Mouse (Mus musculus) liver, adult 2 months (tissue): ENCODE data around the gene Rab11fip3. TPM values are rescaled to one million over a fixed set of nuclear protein-coding genes. Genes with fewer than 3 reads are reported as not detected.
A peak's percentile ranks its signal among the peaks of the same experiment; 100 is the strongest.
"Not testable (repeated sequence)": the region's sequence is repeated elsewhere in the genome, so short reads cannot be mapped to it uniquely, and the experiment has no call there.

Experiments used
- DNase-seq: peaks from one replicate; pipeline ENCODE4 v3.0.0-alpha.2; 2011; ENCODE audit warnings: low read depth, low spot score; ENCODE audit errors: extremely low read depth
- H3K27ac ChIP-seq: fragments of 200-500 bp; replicated peaks from 2 replicates; pipeline ENCODE4 v1.5.1; 2012; ENCODE audit warnings: low read depth, mild to moderate bottlenecking, control low read depth, inconsistent platforms, low read length; ENCODE audit not compliant: insufficient read depth
- H3K27me3 ChIP-seq: fragments of 200-500 bp; 2 replicates; pipeline ENCODE4 v1.6.1; 2012; ENCODE audit warnings: mild to moderate bottlenecking, moderate library complexity, low read length, inconsistent platforms; ENCODE audit not compliant: control insufficient read depth, insufficient read depth
- H3K36me3 ChIP-seq: fragments of 200-500 bp; 2 replicates; pipeline ENCODE4 v1.6.1; 2012; ENCODE audit warnings: low read length, inconsistent platforms; ENCODE audit not compliant: control insufficient read depth, insufficient read depth
- H3K4me1 ChIP-seq: fragments of 200-500 bp; 2 replicates; pipeline ENCODE4 v1.6.1; 2011; ENCODE audit warnings: low read length; ENCODE audit not compliant: control insufficient read depth, insufficient read depth
- H3K4me3 ChIP-seq: fragments of 200-500 bp; 2 replicates; pipeline ENCODE4 v1.5.1; 2011; ENCODE audit warnings: low read depth, mild to moderate bottlenecking, control low read depth, low read length, moderate library complexity; ENCODE audit not compliant: insufficient read depth
- H3K79me2 ChIP-seq: fragments of 200-500 bp; 2 replicates; pipeline ENCODE4 v1.6.1; 2012; ENCODE audit warnings: inconsistent platforms, mild to moderate bottlenecking, low read length, moderate library complexity; ENCODE audit not compliant: control insufficient read depth, insufficient read depth
- H3K9ac ChIP-seq: fragments of 200-500 bp; 2 replicates; pipeline ENCODE4 v1.6.1; 2012; ENCODE audit warnings: low read depth, mild to moderate bottlenecking, control low read depth, inconsistent platforms, low read length
- CTCF ChIP-seq: fragments of 200-500 bp; IDR thresholded peaks from 2 replicates; pipeline ENCODE4 v1.5.1; 2011; ENCODE audit warnings: low read depth, low read length, control low read depth
- POLR2A ChIP-seq: fragments of 200-500 bp; IDR thresholded peaks from 2 replicates; pipeline ENCODE4 v1.6.1; 2011; ENCODE audit warnings: low read length, control low read depth; ENCODE audit not compliant: insufficient read depth; ENCODE audit errors: extremely low read depth
- WGBS: fragments of 180-500 bp; shearing (Covaris S2); methylation state at CpG from one replicate; pipeline ENCODE4 v1.1.7; 2018; 5-methylcytosine and 5-hydroxymethylcytosine counted together
- polyA plus RNA-seq: library from polyadenylated mRNA; depleted of rRNA; stranded (reverse); fragments of >200 nt; gene quantifications from 2 replicates; pipeline ENCODE4 v1.2.3, GENCODE M21; 2012
- total RNA-seq: library from RNA; depleted of rRNA; stranded (reverse); fragments of >200 nt; gene quantifications from 2 replicates; pipeline ENCODE4 v1.2.3, GENCODE M21; 2014

The Rab11fip3 gene
- total and polyA plus RNA-seq, 2 experiments, result 4.6 to 13.2 TPM

GRCm38 (mm10) chr17:26046253-26046997 is 22.9 kb downstream of the Rab11fip3 start:
- WGBS, result 78% methylated on average over 10 of the region's 10 CpGs
- Histone ChIP-seq H3K4me3 (no peak overlapping the region), H3K27ac (no peak overlapping the region), H3K79me2 (peaks cover 5% of the 10 kb centered on the region; the same call in 1 of the 2 replicates), H3K27me3 (no peaks in the 10 kb centered on the region), H3K4me1 (peaks cover 4% of the 10 kb centered on the region; the same call in 1 of the 2 replicates), H3K36me3 (no peaks in the 10 kb centered on the region), H3K9ac (no peak overlapping the region)
- no peak for DNase-seq
- no peak for TF ChIP-seq CTCF

- Histone ChIP-seq H3K4me3 (no peak overlapping the region), H3K79me2 (no peaks in the 10 kb centered on the region; the same call in 1 of the 2 replicates), H3K4me1 (peaks cover 2% of the 10 kb centered on the region; the same call in 1 of the 2 replicates), H3K36me3 (no peaks in the 10 kb centered on the region), H3K27ac (no peak overlapping the region), H3K9ac (no peak overlapping the region), H3K27me3 (no peaks in the 10 kb centered on the region)
- peak; percentile 83 for DNase-seq
- TF ChIP-seq CTCF, result no peak
- no peak for TF ChIP-seq POLR2A
- WGBS, result 26% methylated on average over 4 of the region's 4 CpGs
Observed at GRCm38 (mm10) chr17:26045285-26045684, 24.1 kb downstream of the Rab11fip3 start.

- DNase-seq, result peak; percentile 71
- no peak overlapping the region for H3K4me3 ChIP-seq
- H3K27me3 ChIP-seq, result no peaks in the 10 kb centered on the region
- no peak overlapping the region for H3K9ac ChIP-seq
- no peaks in the 10 kb centered on the region; the same call in 1 of the 2 replicates for H3K79me2 ChIP-seq
- H3K27ac ChIP-seq, result no peak overlapping the region
- H3K36me3 ChIP-seq, result no peaks in the 10 kb centered on the region
- peaks cover 2% of the 10 kb centered on the region; the same call in 1 of the 2 replicates for H3K4me1 ChIP-seq
- TF ChIP-seq POLR2A, result no peak
- TF ChIP-seq CTCF, result no peak
- WGBS, result 35% methylated on average over 5 of the region's 5 CpGs
Observed at GRCm38 (mm10) chr17:26043249-26043636, 26.1 kb downstream of the Rab11fip3 start.

DNA sequence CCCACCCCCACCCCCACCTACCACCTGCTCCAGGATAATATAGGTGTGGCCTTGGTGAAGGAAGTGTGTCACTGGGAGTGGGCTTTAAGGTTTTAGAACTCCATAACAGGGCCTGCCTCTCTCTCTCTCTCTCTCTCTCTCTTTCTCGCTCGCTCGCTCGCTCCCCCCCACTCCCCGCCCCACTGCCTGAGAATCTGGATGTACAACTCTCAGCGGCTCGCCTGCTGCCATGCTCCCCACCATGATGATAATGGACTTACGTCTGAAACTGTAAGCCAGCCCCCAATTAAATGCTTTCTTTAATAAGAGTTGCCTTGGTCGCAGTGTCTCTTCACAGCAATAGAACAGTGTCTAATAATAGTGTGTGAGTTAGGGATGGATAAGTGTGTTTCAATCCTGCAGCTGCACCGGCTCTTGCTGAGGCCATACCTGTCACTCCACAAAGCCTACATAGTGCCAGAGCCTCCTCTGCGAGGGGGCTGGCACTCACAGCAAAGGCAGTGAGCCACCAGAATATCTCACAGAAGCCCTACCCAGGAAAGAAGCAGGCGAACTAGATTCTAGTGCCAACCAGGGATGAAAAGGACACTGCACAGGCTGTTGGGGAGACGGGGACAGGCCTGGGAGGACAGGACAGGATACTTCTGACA is 26.6 kb downstream of the Rab11fip3 start:
- no peak for TF ChIP-seq POLR2A
- no peak for TF ChIP-seq CTCF
- Histone ChIP-seq H3K27me3 (no peaks in the 10 kb centered on the region), H3K79me2 (no peaks in the 10 kb centered on the region; the same call in 1 of the 2 replicates), H3K4me1 (peaks cover 2% of the 10 kb centered on the region; the same call in 1 of the 2 replicates), H3K9ac (no peak overlapping the region), H3K4me3 (no peak overlapping the region), H3K36me3 (no peaks in the 10 kb centered on the region), H3K27ac (no peak overlapping the region)
- DNase-seq, result no peak
- 77% methylated on average over 13 of the region's 13 CpGs for WGBS

- Histone ChIP-seq H3K36me3 (no peaks in the 10 kb centered on the region), H3K79me2 (no peaks in the 10 kb centered on the region; the same call in 1 of the 2 replicates), H3K27ac (no peak overlapping the region), H3K9ac (no peak overlapping the region), H3K27me3 (no peaks in the 10 kb centered on the region), H3K4me1 (peaks cover 2% of the 10 kb centered on the region; the same call in 1 of the 2 replicates), H3K4me3 (no peak overlapping the region)
- DNase-seq, result peak; percentile 77
- 49% methylated on average over 9 of the region's 9 CpGs for WGBS
- TF ChIP-seq CTCF, result peak; percentile 98
- no peak for TF ChIP-seq POLR2A
Observed at GRCm38 (mm10) chr17:26041111-26041802, 28.1 kb downstream of the Rab11fip3 start.

DNA sequence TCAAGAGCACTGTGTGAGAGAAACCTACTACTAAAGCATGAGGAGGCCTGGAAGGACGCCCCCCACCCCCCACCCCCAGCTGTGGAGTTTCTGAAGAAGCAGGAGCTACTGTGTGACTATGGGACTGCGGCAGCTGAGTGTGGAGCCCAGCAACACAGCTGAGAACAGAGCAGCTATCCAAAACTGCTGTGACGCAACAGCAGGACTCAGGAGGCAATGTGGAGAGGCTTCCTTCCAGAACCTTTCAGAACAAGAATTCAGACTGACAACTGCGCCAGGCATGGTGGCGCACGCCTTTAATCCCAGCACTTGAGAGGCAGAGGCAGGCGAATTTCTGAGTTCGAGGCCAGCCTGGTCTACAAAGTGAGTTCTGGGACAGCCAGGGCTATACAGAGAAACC is 28.6 kb downstream of the Rab11fip3 start:
- 65% methylated on average over 8 of the region's 8 CpGs for WGBS
- not testable (repeated sequence) for H3K4me1 ChIP-seq, H3K36me3 ChIP-seq, H3K4me3 ChIP-seq, H3K27me3 ChIP-seq, H3K79me2 ChIP-seq, H3K27ac ChIP-seq, H3K9ac ChIP-seq
- DNase-seq, result peak; percentile 75
